Mouse (Mus musculus) neutrophil, adult 59 days (primary cell): ENCODE measurements around the gene Zscan20. TPM values are rescaled to one million over a fixed set of nuclear protein-coding genes. Genes with fewer than 3 reads are reported as not detected.

Experiments used
- total RNA-seq, 2 experiments: library from RNA; stranded (reverse); gene quantifications; 1 replicate in 1 of 2; 2 replicates in 1 of 2; pipeline ENCODE4 v1.2.4; 2023

The Zscan20 gene
- total RNA-seq: 1 to 10 TPM; 1.4 to 1.7 TPM

GRCm38 (mm10) chr4:128609925-128610402 lies at the start of gene Zscan20:
TSS of gene Zscan20 (minus strand) at chr4:128610098.

GRCm38 (mm10) chr4:128654505-128655381 lies 44.8 kb upstream of the Zscan20 start, which contains the start of gene Phc2:
TSS of gene Phc2 (plus strand) at chr4:128654702.

GRCm38 (mm10) chr4:128618246-128618911 lies 8.5 kb upstream of the Zscan20 start, which contains the start of gene Tlr12:
TSS of gene Tlr12 (minus strand) at chr4:128618619.

Other genes starting within 250 kb of the Zscan20 start
- gene Tlr12, start 8.5 kb upstream of the Zscan20 start, total RNA-seq: under 1 TPM; 0.11 to 0.42 TPM
- gene Phc2, start 44.6 kb upstream of the Zscan20 start, total RNA-seq: 10 to 100 TPM; 34.2 to 36.6 TPM
- under 1 TPM; 0.11 to 0.16 TPM for gene A3galt2, start 145.3 kb upstream of the Zscan20 start, total RNA-seq
- 10 to 100 TPM; 10.3 to 12.2 TPM for gene Zfp362, start 195.9 kb upstream of the Zscan20 start, total RNA-seq